In the genomic region with DNA sequence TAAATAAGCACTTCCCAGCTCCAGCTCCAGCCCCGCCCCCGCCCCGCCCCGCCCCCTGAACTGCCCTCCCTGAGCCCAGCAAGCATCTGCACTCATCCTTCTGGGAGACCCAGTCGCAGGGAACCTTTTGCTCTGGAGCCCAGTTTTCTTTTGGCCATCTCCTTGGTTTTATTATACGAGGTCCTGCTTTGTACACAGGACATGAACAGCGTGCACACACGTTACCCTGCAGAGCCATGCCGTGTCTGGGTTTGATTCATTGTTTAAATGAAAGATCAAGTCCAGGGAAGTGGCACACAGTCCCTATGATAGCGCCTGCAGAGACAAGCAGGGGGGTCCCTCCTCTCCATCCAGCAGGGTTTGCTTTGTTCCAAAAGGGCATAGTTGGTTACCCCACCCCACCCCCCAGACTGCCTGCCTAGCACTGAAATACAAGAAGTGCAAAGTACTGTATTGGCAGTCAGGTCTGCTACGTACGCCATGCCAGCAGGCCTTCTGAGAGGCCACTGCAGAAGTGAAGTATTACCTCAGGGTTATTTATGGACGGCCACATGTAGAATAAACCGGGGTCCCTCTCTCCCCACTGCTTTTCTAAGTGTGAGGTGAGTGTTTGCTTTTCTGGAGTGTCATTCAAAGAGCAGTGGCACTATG, we compare ENCODE assay signal across 10 mouse cellular contexts. TPM values are rescaled to one million over a fixed set of nuclear protein-coding genes. Genes with fewer than 3 reads are reported as not detected.
DNase-seq lines count a peak whose midpoint lies in the region; ATAC-seq lines count a peak whose summit lies in the region.
"Had no signal": no experiment of that assay in that cellular context is flagged by ENCODE, and none has a peak within 500 bp of the region (broad histone marks: within the 10 kb centered on the region; RNA-seq: fewer than 3 reads in every experiment).

No protein-coding gene starts in this region.

- H3K4me2 ChIP-seq in embryonic facial prominence, embryonic 11.5 days (ENCODE audit: low read depth, low read length), result no peak overlapping the region
- no peak overlapping the region for H3K4me2 ChIP-seq in midbrain, embryonic 15.5 days

- H3K27ac ChIP-seq in embryonic facial prominence, embryonic 11.5 days (replicated peaks; ENCODE audit: low read depth, low read length), result no peak overlapping the region
- H3K27ac ChIP-seq in limb, embryonic 10.5 days, result peak overlapping the region; percentile 50
- H3K27ac ChIP-seq in midbrain, embryonic 15.5 days, result no peak overlapping the region

- no peaks in the 10 kb centered on the region for H3K36me3 ChIP-seq in embryonic facial prominence, embryonic 11.5 days (replicated peaks; ENCODE audit: control insufficient read depth, insufficient read depth, low read depth, low read length)
- no peaks in the 10 kb centered on the region for H3K36me3 ChIP-seq in limb, embryonic 10.5 days
- H3K36me3 ChIP-seq in midbrain, embryonic 15.5 days (replicated peaks), result no peaks in the 10 kb centered on the region

- no peak overlapping the region for H3K4me3 ChIP-seq in embryonic facial prominence, embryonic 11.5 days (ENCODE audit: low read depth, low read length)
- H3K4me3 ChIP-seq in limb, embryonic 10.5 days, result no peak overlapping the region
- no peak overlapping the region for H3K4me3 ChIP-seq in midbrain, embryonic 15.5 days
- H3K4me3 ChIP-seq: megakaryocyte, embryonic 14.5 days had no signal

- 0 out of 2 replicates have a peak, but pooled peaks have one; percentile 31 for ATAC-seq in embryonic facial prominence, embryonic 11.5 days (replicated peaks; ENCODE audit: insufficient number of reproducible peaks, low FRiP score, low TSS enrichment, low read depth)
- peak; percentile 47; the same call in 1 of the 2 replicates for ATAC-seq in midbrain, embryonic 15.5 days (replicated peaks)

- H3K9me3 ChIP-seq in embryonic facial prominence, embryonic 11.5 days (replicated peaks; ENCODE audit: control insufficient read depth, low read length), result no peaks in the 10 kb centered on the region
- H3K9me3 ChIP-seq in limb, embryonic 10.5 days (replicated peaks), result no peaks in the 10 kb centered on the region
- H3K9me3 ChIP-seq in midbrain, embryonic 15.5 days, result no peaks in the 10 kb centered on the region

- no peak overlapping the region for H3K9ac ChIP-seq in embryonic facial prominence, embryonic 11.5 days (replicated peaks; ENCODE audit: low read length)
- no peak overlapping the region for H3K9ac ChIP-seq in midbrain, embryonic 15.5 days

- DNase-seq in gastrocnemius, adult 18-20 months (ENCODE audit: low spot score), result peak; percentile 30
- DNase-seq in gastrocnemius, postnatal 25 days, result no peak
- no peak for DNase-seq in embryonic facial prominence, embryonic 11.5 days (ENCODE audit: low spot score)
- peak; percentile 43 for DNase-seq in limb, embryonic 10.5 days (ENCODE audit: low spot score)
- no peak for DNase-seq in urinary bladder, postnatal 36 days (ENCODE audit: low spot score in 2 of 2)
- no peak for DNase-seq in cerebellum, postnatal 36 days
- no peak for DNase-seq in left cerebral cortex, adult 18-20 months (ENCODE audit: low spot score in 2 of 2)
- DNase-seq: kidney, postnatal 4 days had no signal

- H3K27me3 ChIP-seq in embryonic facial prominence, embryonic 11.5 days (ENCODE audit: control insufficient read depth, insufficient read depth, low read length), result no peaks in the 10 kb centered on the region
- H3K27me3 ChIP-seq in limb, embryonic 10.5 days (ENCODE audit: low read depth, poor library complexity, severe bottlenecking), result no peaks in the 10 kb centered on the region
- H3K27me3 ChIP-seq in midbrain, embryonic 15.5 days (replicated peaks), result no peaks in the 10 kb centered on the region
- H3K27me3 ChIP-seq: megakaryocyte, embryonic 14.5 days had no signal

- 12% methylated on average over 14 of the region's 14 CpGs for WGBS in embryonic facial prominence, embryonic 11.5 days
- 13% methylated on average over 14 of the region's 14 CpGs for WGBS in limb, embryonic 10.5 days
- 11% methylated on average over 14 of the region's 14 CpGs for WGBS in midbrain, embryonic 15.5 days

- no peaks in the 10 kb centered on the region for H3K4me1 ChIP-seq in embryonic facial prominence, embryonic 11.5 days (ENCODE audit: control insufficient read depth, insufficient read depth, low read length)
- H3K4me1 ChIP-seq in limb, embryonic 10.5 days, result peaks cover 13% of the 10 kb centered on the region
- H3K4me1 ChIP-seq in midbrain, embryonic 15.5 days, result peaks cover 16% of the 10 kb centered on the region
- H3K4me1 ChIP-seq: megakaryocyte, embryonic 14.5 days had no signal

RNA-seq across cellular contexts. Expression of gene Sh3rf3, which starts 41.5 kb away (rescaled TPM):
- under 1 TPM; 0.41 to 0.64 TPM for total RNA-seq in gastrocnemius, adult 18-20 months (2021)
- total RNA-seq in gastrocnemius, postnatal 25 days (2021), result under 1 TPM; 0.43 to 0.79 TPM
- polyA plus RNA-seq in embryonic facial prominence, embryonic 11.5 days (2014; fragmentation: Nextera tagmentation; extraction: Ambion mirVana), result 0.98 and 1.2 TPM in 2 replicates
- polyA plus RNA-seq in limb, embryonic 10.5 days (2016; fragmentation: Nextera tagmentation; extraction: Ambion mirVana), result 0.14 and 0.24 TPM in 2 replicates
- 3.1 and 4.0 TPM in 2 replicates for polyA plus RNA-seq in midbrain, embryonic 15.5 days (2015; fragmentation: Nextera tagmentation; extraction: Ambion mirVana)
- 10 to 100 TPM; 43.7 to 45.5 TPM for total RNA-seq in left cerebral cortex, adult 18-20 months (2021)

Comparison
In these comparisons a context has a peak if more than half of its experiments do, and no peak if none do; other contexts are left out.
1. DNase-seq: peak in gastrocnemius, adult 18-20 months (single experiment) and limb, embryonic 10.5 days (single experiment); none in gastrocnemius, postnatal 25 days (single experiment), embryonic facial prominence, embryonic 11.5 days (single experiment), urinary bladder, postnatal 36 days (0 of 2), cerebellum, postnatal 36 days (0 of 2) and left cerebral cortex, adult 18-20 months (0 of 2).
2. RNA of gene Sh3rf3, which starts 41.5 kb away (total RNA-seq): 43.7 to 45.5 TPM in left cerebral cortex, adult 18-20 months; 0.43 to 0.79 TPM in gastrocnemius, postnatal 25 days and 0.41 to 0.64 TPM in gastrocnemius, adult 18-20 months; every median in the first group is over 10 times any median in the second.